Mouse (Mus musculus) kidney, postnatal 0 days (tissue): ENCODE data around the gene Gm20431. TPM values are rescaled to one million over a fixed set of nuclear protein-coding genes. Genes with fewer than 3 reads are reported as not detected.

Source experiments
- ATAC-seq: fragments of 200-750 bp; cut with Nextera tagmentation; replicated peaks from 2 replicates; pipeline ENCODE4 v1.8.0; 2017; ENCODE audit warnings: low read depth, moderate number of reproducible peaks, moderate TSS enrichment, moderate library complexity; ENCODE audit not compliant: low FRiP score
- DNase-seq: peaks from one replicate; pipeline ENCODE4 v3.0.0-alpha.2; 2016; ENCODE audit warnings: low spot score
- H3K27ac ChIP-seq: fragments of 300-500 bp; sonication (generic); 2 replicates; pipeline ENCODE4 v1.5.1; 2014; ENCODE audit warnings: mild to moderate bottlenecking
- H3K27me3 ChIP-seq: fragments of 300-500 bp; sonication (generic); 2 replicates; pipeline ENCODE4 v1.6.1; 2014; ENCODE audit warnings: low read length, mixed read lengths; ENCODE audit not compliant: insufficient read depth
- H3K36me3 ChIP-seq: fragments of 300-500 bp; sonication (generic); 2 replicates; pipeline ENCODE4 v1.6.1; 2014; ENCODE audit warnings: low read length, mixed read lengths; ENCODE audit not compliant: insufficient read depth
- H3K4me1 ChIP-seq: fragments of 300-500 bp; sonication (generic); replicated peaks from 2 replicates; pipeline ENCODE4 v1.6.1; 2014; ENCODE audit warnings: antibody characterized with exemption, low read length, mixed read lengths; ENCODE audit not compliant: insufficient read depth
- H3K4me2 ChIP-seq: fragments of 300-500 bp; sonication (generic); 2 replicates; pipeline ENCODE4 v1.6.1; 2014; ENCODE audit warnings: mild to moderate bottlenecking, low read length, moderate library complexity, mixed read lengths
- H3K4me3 ChIP-seq: fragments of 300-500 bp; sonication (generic); replicated peaks from 2 replicates; pipeline ENCODE4 v1.5.1; 2014; ENCODE audit warnings: low read depth, low read length
- H3K9ac ChIP-seq: fragments of 300-500 bp; sonication (generic); 2 replicates; pipeline ENCODE4 v1.6.1; 2014; ENCODE audit warnings: low read depth, low read length
- H3K9me3 ChIP-seq: fragments of 300-500 bp; sonication (generic); replicated peaks from 2 replicates; pipeline ENCODE4 v1.6.1; 2016; ENCODE audit warnings: low read length, inconsistent platforms, mixed read lengths
- CTCF ChIP-seq: IDR thresholded peaks from 2 replicates; pipeline ENCODE4 v1.5.1; 2016; ENCODE audit warnings: antibody characterized with exemption, low read depth, mild to moderate bottlenecking, moderate library complexity
- WGBS: fragments of 180-500 bp; shearing (Covaris S2); extraction: QIAGEN DNeasy Blood & Tissue Kit; methylation state at CpG from one replicate; pipeline ENCODE4 v1.1.7; 2014; 5-methylcytosine and 5-hydroxymethylcytosine counted together
- polyA plus RNA-seq: library from polyadenylated mRNA; unstranded; fragments of >200 nt; fragmentation: Nextera tagmentation; extraction: Ambion mirVana; gene quantifications from 2 replicates; pipeline ENCODE4 v1.2.1, GENCODE M21; 2015

Gene Gm20431
- polyA plus RNA-seq, 1 experiment from 2014 or later = 11.2 TPM

DNA sequence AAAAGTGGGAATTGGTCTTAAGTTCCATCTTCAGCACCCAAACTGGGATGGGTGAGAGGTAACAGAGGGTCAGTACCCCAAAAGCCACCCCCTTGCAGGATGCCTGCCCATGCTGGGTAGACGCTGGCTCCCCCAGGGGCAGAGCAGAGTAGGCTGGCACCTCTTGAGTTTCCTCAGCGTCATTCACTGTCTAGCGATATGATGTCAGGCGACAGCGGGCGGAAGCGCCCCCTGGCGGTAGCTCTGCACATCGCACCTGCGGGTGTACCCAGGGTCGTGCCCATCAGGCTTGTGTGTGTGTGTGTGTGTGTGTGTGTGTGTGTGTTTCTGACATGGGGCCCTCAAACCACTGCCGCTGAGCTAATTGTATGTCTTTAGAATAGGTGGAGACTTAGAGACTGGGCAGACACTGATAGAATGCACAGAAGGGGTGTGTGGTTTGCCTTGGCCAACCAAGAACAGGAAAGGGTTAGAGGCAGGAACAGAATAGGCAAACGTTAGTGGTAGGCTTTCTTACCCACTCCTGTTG is 18.7 kb upstream of the Gm20431 start:
- DNase-seq (peak; percentile 75), ATAC-seq (peak; percentile 42)
- no peak overlapping the region for H3K4me3 ChIP-seq
- no peak overlapping the region for H3K27ac ChIP-seq
- 2% methylated on average over 13 of the region's 13 CpGs for WGBS
- H3K36me3 ChIP-seq = no peaks in the 10 kb centered on the region
- no peak overlapping the region for H3K4me2 ChIP-seq
- peak; percentile 96 for TF ChIP-seq CTCF
- H3K9ac ChIP-seq = no peak overlapping the region
- H3K27me3 ChIP-seq = no peaks in the 10 kb centered on the region
- no peaks in the 10 kb centered on the region for H3K9me3 ChIP-seq
- no peaks in the 10 kb centered on the region for H3K4me1 ChIP-seq

DNA sequence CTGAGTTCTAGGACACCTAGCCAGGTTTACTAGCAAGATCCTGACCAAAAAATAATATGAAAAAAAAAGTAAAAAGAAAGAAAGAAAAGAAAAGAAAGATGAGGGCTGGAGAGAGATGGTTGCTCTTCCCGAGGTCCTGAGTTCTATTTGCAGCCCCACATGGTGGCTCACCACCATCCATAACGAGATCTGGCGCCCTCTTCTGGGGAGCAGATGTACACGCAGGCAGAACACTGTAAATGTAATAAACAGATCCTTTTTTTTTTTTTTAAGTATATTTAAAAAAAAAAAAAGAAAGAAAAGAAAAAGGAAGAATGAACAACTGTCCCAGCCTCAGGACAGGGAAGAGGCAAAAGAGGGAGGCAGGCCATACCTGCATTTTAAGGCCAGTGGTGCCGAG is 17.3 kb upstream of the Gm20431 start:
- no peak for ATAC-seq
- H3K4me1 ChIP-seq = no peaks in the 10 kb centered on the region
- H3K9me3 ChIP-seq = no peaks in the 10 kb centered on the region
- peak; percentile 59 for TF ChIP-seq CTCF
- H3K4me2 ChIP-seq = no peak overlapping the region
- H3K36me3 ChIP-seq = no peaks in the 10 kb centered on the region
- no peak overlapping the region for H3K9ac ChIP-seq
- H3K27ac ChIP-seq = no peak overlapping the region
- no peak for DNase-seq
- H3K27me3 ChIP-seq = no peaks in the 10 kb centered on the region
- WGBS = 51% methylated on average over 5 of the region's 5 CpGs
- H3K4me3 ChIP-seq = no peak overlapping the region

GRCm38 (mm10) chr2:167675120-167675909 is 14.0 kb upstream of the Gm20431 start:
- peak; percentile 83 for TF ChIP-seq CTCF
- 44% methylated on average over 14 of the region's 14 CpGs for WGBS
- no peaks in the 10 kb centered on the region for H3K4me1 ChIP-seq
- H3K36me3 ChIP-seq = no peaks in the 10 kb centered on the region
- H3K4me3 ChIP-seq = no peak overlapping the region
- no peaks in the 10 kb centered on the region for H3K27me3 ChIP-seq
- no peak overlapping the region for H3K9ac ChIP-seq
- peak; percentile 81 for DNase-seq
- H3K9me3 ChIP-seq = no peaks in the 10 kb centered on the region
- H3K4me2 ChIP-seq = no peak overlapping the region
- H3K27ac ChIP-seq = no peak overlapping the region
- ATAC-seq = no peak

DNA sequence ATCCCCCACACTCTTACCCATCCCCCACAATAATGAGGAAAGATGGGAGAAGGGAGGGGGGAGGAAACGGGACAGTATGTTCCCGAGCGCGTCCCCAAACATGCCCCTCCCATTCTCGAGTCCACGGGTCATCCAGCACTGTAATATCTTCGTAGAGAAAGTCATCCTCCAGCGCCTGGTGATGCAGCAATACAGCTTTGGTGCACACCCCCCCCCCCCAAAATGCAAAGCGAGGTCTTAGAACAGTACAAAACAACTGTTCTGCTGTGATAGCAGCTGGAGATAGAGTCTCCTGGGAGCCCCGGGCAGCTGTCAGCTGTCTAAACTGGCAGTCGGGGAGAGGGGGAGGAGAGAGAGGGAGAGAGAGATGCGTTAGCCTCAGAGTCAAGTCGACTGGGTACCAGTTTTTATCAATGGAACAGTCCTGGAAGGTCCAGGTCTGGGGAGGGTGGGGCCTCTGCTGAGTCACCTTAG is 11.0 kb upstream of the Gm20431 start:
- DNase-seq (peak; percentile 59), ATAC-seq (no peak)
- no peaks in the 10 kb centered on the region for H3K9me3 ChIP-seq
- H3K27ac ChIP-seq = no peak overlapping the region
- no peak overlapping the region for H3K4me2 ChIP-seq
- no peaks in the 10 kb centered on the region for H3K36me3 ChIP-seq
- no peak overlapping the region for H3K4me3 ChIP-seq
- 29% methylated on average over 13 of the region's 13 CpGs for WGBS
- no peak overlapping the region for H3K9ac ChIP-seq
- no peaks in the 10 kb centered on the region for H3K27me3 ChIP-seq
- TF ChIP-seq CTCF = no peak
- no peaks in the 10 kb centered on the region for H3K4me1 ChIP-seq

- no peak for DNase-seq
- Histone ChIP-seq H3K4me3 (no peak overlapping the region), H3K9ac (no peak overlapping the region), H3K4me1 (no peaks in the 10 kb centered on the region), H3K27me3 (no peaks in the 10 kb centered on the region), H3K27ac (0 out of 2 replicates have a peak overlapping the region, but pooled peaks have one; percentile 19), H3K36me3 (no peaks in the 10 kb centered on the region), H3K9me3 (no peaks in the 10 kb centered on the region), H3K4me2 (no peak overlapping the region)
- ATAC-seq = peak; percentile 60
- TF ChIP-seq CTCF = no peak
- 72% methylated on average over 5 of the region's 5 CpGs for whole genome bisulfite sequencing
Measured at GRCm38 (mm10) chr2:167671101-167671633, 9.9 kb upstream of the Gm20431 start.

- H3K27me3 ChIP-seq = no peaks in the 10 kb centered on the region
- H3K36me3 ChIP-seq = no peaks in the 10 kb centered on the region
- no peak overlapping the region for H3K4me2 ChIP-seq
- DNase-seq = no peak
- H3K4me3 ChIP-seq = no peak overlapping the region
- H3K27ac ChIP-seq = no peak overlapping the region
- no peaks in the 10 kb centered on the region for H3K4me1 ChIP-seq
- TF ChIP-seq CTCF = no peak
- H3K9me3 ChIP-seq = no peaks in the 10 kb centered on the region
- no peak for ATAC-seq
- H3K9ac ChIP-seq = no peak overlapping the region
- 64% methylated on average over 4 of the region's 4 CpGs for WGBS
Measured at GRCm38 (mm10) chr2:167669398-167669797, 8.1 kb upstream of the Gm20431 start.
